Mouse (Mus musculus): Measurements from ENCODE around the gene Vps33b.
A peak's percentile ranks its signal among the peaks of the same experiment; 100 is the strongest.

The Vps33b gene

GRCm38 (mm10) chr7:80269751-80270255, 354 bp downstream of the Vps33b start:
- DNase-seq, result no peak

DNA sequence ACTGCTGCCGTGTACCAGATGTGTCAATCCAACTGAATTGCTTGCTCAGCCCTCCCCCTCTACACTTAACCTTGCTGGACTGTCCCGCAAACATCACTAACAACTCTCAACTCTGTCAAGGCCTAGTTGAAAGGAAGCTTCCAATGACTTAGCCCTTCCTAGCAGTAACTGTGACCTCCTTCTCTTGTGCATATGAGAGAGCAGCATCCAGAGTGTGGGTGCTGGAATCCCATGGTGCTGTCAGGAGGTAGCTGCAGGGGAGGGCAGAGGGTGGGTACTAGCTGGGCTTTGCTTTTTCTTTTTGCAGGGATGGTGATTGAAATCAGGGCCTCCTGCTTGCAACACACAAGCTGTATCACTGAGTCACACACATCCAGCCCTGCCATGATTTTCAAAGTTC, 4.0 kb downstream of the Vps33b start:
- DNase-seq, result no peak

- no peak for DNase-seq
These were observed 6.9 kb downstream of the Vps33b start for GRCm38 (mm10) chr7:80276374-80276773.

DNA sequence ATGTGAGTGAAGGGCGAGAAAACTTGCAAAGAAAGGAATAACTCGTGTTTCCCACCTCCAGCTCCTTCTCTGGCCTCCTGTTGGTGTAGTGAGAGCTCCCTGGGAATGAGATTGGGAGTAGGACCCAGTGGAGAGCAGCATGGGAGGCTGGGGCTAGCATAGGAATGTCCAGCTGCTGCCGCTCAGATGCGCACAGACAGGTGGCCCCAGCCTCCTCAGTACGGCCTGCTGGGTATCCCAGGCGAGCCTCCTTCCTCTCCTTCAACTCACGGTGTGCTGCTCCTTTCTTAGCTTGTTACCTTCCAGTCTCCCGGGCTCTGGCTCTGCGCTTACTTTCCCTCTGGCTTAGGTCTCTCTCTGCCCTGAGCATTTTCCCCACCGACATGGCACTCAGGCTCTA, 10.6 kb downstream of the Vps33b start:
- DNase-seq, result no peak

GRCm38 (mm10) chr7:80280998-80281397, 11.5 kb downstream of the Vps33b start:
- DNase-seq, result no peak

DNA sequence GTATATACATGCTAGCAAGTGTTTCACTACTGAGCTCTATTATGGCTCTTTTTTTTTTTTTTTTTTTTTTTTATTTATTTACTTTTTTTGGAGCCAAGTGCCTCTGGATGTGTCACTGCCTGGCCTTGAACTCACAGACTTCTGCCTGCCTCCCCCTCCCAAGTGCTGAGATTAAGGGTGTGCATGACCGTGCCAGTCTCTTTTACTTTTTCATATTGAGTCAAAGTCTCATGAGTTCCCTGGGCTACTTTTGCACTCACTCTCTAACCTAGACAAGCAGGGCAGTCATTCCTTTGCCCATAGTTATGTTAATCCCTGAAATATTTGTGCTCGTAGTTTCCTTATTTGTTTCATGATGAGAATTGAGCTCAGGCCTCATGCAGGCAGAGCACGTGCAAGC, 12.2 kb downstream of the Vps33b start:
- DNase-seq, result no peak

DNA sequence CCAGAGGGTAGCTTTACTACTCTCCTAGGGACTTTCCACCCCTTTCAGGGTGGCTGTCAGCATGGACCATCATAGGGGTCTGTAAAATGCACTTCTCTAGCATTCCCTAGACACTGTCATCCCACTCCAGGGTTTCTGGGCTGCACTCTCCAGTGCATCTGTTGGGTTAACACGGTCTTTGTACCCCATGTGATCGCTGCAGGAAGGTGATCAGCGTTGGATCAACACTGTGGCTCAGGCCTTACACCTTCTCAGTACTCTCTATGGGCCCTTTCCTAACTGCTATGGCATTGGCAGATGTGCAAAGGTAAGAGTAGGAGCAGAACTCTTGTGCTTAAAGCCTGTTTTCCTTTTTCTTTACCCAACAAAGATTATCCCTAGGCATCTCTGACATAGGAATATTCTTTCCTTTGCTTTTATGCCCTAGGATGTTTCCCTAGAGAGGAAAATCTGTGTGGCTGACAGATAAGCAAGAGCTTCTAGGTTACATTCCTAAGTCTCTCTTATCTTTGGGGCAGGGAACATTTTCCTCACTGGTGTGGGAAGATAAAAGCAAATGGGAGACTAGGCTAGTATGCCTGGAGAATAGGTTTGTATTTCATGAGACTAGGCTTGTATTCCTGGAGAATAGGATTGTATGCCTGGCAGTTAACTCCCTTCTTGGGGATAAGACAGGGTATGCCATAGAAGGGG, 13.9 kb downstream of the Vps33b start:
- DNase-seq, result no peak

GRCm38 (mm10) chr7:80284391-80284790, 14.9 kb downstream of the Vps33b start:
- no peak for DNase-seq

DNA sequence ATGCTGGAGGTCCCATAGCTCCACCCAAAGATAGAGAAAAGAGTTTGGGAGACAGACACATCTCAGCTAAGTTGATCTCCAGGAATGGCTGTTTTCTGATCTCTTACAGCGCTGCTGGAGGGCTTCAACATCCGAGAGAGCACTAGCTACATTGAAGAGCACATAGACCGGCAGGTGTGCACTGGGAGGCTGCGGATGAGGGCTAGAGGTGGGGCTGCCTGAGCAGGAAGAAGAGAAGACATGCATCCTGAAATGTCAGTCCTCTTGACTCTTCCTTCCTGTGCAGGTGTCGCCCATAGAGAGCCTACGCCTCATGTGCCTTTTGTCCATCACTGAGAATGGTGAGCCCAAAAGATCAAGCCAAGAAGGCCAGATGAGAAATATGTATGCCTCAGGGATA, 16.3 kb downstream of the Vps33b start:
- peak; percentile 40 to 66 for DNase-seq

- peak in 1 of 2 experiments; percentile 37 for DNase-seq
These were observed 18.3 kb downstream of the Vps33b start for GRCm38 (mm10) chr7:80287736-80288135.

DNA sequence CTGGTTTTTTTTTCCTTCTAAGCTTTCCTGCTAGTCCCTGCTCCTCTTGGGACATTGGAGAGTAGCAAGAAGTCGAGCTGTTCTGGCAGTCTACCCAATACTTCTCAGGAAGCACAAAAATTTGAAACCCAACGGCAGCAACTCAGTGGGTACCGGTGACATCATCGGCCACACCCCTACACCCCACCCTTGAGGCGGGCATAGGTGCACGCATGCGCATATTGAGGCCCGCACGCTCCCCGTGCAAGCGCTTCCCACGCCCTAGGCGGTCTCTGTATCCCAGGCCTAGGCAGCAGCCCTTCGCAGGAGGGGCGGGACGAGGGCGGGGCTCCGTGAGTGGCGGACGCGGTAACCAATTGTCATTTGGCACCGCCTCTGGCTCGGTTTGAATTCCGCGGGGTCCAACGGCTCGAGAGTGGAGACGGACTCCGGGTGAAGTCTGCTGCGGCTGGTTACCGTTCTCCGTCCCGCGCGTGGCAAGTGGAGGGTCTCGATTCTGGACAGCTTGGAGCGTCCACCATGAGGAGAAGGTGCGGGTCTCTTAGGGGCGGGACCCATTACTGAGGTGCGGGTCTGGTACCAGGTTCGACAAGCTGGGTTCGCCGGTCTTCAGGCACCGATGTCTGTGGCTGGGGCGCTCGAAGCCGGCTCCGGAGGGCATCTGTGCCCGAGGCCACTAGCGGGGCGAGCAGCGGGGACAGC, 24.8 kb downstream of the Vps33b start, which contains the start of gene Prc1:
Gene Prc1 (plus strand): TSS at position 389 of the 702 bp plus-strand sequence.
- DNase-seq, result peak; percentile 99

- no peak for DNase-seq
These were observed 25.6 kb downstream of the Vps33b start for GRCm38 (mm10) chr7:80294764-80295648.

DNA sequence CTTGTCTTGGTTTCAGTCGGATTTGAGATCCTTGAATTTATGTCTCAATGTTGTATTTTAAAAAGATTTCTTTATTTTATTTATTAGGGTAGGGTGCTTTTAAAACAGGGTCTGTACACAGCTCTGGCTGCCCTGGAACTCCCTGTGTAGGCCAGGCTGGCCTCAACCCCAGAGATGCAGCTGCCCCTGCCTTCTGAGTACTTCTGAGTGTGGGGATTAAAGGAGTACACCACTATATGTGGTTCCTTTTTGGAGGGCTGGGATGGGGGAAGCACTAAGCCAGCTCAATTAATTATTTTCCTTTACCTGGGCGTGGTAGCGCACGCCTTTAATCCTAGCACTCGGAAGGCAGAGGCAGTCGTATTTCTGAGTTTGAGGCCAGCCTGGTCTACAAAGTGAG, 27.0 kb downstream of the Vps33b start:
- DNase-seq, result no peak

DNA sequence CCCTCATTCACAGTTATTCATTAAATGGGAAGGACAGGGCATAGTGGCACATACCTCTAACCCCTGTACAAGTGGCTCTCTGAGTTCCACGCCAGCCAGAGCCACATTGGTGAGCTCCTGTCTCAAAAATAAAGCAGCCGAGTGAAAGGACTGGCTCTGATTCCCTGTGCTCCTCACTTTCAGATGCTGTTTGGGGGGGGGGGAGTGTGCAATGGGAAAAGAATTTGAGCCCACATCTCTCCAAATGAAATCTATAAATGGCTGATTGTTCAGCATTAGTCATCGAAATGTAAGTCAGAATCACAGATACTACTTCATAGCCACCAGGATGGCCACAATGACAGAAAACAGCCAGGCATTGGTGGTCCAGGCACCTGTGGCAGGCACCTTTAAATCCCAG, 27.6 kb downstream of the Vps33b start:
- DNase-seq, result no peak

- DNase-seq, result no peak
These were observed 29.3 kb downstream of the Vps33b start for GRCm38 (mm10) chr7:80298754-80299153.

GRCm38 (mm10) chr7:80299568-80299967, 30.1 kb downstream of the Vps33b start:
- no peak for DNase-seq

DNA sequence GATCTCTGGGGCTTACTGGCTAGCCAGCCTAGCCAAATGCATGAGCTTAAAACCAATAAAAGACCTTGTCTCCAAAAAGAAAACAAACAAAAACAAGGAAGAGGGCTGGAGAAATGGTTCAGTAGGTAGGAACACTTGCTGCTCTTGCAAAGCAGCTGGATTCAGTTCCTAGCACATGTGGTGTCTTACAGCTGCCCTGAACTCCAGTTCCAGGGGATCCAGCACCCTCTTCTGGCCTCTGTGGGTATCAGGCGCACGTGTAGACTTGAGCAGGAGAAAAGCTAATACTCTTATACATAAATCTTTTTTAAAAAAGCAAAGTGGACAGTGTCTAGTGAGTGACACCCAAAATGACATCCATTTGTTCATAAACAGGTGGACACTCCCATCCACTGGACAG, 32.1 kb downstream of the Vps33b start:
- no peak for DNase-seq

DNA sequence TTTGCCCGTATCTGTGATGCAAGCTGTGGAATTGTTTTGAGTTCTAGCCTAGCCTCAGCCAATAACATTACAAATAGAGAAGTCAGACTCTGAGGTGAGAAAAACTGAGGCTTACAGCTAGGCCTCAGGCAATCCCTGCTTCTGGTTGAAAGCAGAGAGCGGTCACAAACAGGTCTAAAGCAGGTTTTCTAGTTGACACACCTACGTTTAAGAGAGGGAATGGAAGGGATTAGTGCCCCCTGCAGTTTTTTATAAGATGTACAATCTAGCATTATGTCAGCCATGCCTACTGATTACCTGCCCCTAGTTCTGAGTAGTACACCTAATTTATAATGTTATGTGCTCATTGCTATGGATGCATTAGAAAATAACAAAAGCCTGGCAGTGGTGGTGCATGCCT, 38.3 kb downstream of the Vps33b start:
- no peak for DNase-seq

DNA sequence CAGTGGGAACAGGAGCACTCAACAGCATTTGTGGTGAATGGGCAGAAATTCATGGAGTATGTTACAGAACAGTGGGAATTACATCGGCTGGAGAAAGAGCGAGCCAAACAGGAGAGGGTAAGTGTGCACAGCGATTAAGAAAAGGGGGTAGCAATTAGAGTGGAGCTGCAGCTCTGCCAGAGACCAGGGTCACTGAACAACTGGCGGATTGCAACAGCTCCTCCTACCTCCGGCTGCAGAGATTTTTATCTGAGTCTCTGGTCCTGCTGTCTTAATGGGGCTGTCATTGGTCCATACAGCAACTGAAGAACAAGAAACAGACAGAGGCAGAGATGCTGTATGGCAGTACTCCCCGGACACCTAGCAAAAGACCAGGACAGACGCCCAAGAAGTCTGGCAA, 41.3 kb downstream of the Vps33b start:
- no peak for DNase-seq

GRCm38 (mm10) chr7:80315733-80316132, 46.3 kb downstream of the Vps33b start:
- no peak for DNase-seq

- DNase-seq, result no peak
These were observed 48.1 kb downstream of the Vps33b start for GRCm38 (mm10) chr7:80317439-80318115.

- DNase-seq, result no peak
These were observed 49.2 kb downstream of the Vps33b start for GRCm38 (mm10) chr7:80318670-80319069.
